Mouse (Mus musculus) liver, embryonic 12.5 days (tissue): ENCODE measurements at regions not wholly inside any gene's neighbourhood (a gene's known extent, or its start where the extent isn't known, plus 50 kb on each side); places are given as distances from the start of the nearest gene placed in this dataset.

Experiments used
- ATAC-seq: fragments of 200-750 bp; cut with Nextera tagmentation; 2 replicates; pipeline ENCODE4 v1.8.0; 2017; ENCODE audit warnings: moderate number of reproducible peaks, mild to moderate bottlenecking, moderate library complexity
- H3K27ac ChIP-seq: fragments of 300-500 bp; sonication (generic); 2 replicates; pipeline ENCODE4 v1.5.1; 2016; ENCODE audit warnings: mild to moderate bottlenecking
- H3K27me3 ChIP-seq: fragments of 300-500 bp; sonication (generic); replicated peaks from 2 replicates; pipeline ENCODE4 v1.6.1; 2016; ENCODE audit warnings: mild to moderate bottlenecking, moderate library complexity
- H3K36me3 ChIP-seq: fragments of 300-500 bp; sonication (generic); 2 replicates; pipeline ENCODE4 v1.6.1; 2016; ENCODE audit warnings: mild to moderate bottlenecking, moderate library complexity
- H3K4me1 ChIP-seq: fragments of 300-500 bp; sonication (generic); 2 replicates; pipeline ENCODE4 v1.6.1; 2016
- H3K4me2 ChIP-seq: fragments of 300-500 bp; sonication (generic); 2 replicates; pipeline ENCODE4 v1.6.1; 2016; ENCODE audit warnings: mild to moderate bottlenecking, moderate library complexity
- H3K4me3 ChIP-seq: fragments of 300-500 bp; sonication (generic); 2 replicates; pipeline ENCODE4 v1.5.1; 2016; ENCODE audit warnings: mild to moderate bottlenecking, moderate library complexity
- H3K9ac ChIP-seq: fragments of 300-500 bp; sonication (generic); 2 replicates; pipeline ENCODE4 v1.6.1; 2016; ENCODE audit warnings: mild to moderate bottlenecking, moderate library complexity
- H3K9me3 ChIP-seq: fragments of 300-500 bp; sonication (generic); replicated peaks from 2 replicates; pipeline ENCODE4 v1.6.1; 2016; ENCODE audit warnings: mild to moderate bottlenecking, moderate library complexity
- WGBS: fragments of 180-500 bp; shearing (Covaris S2); methylation state at CpG from one replicate; pipeline ENCODE4 v1.1.7; 2016; ENCODE audit not compliant: insufficient replicate concordance; 5-methylcytosine and 5-hydroxymethylcytosine counted together

DNA sequence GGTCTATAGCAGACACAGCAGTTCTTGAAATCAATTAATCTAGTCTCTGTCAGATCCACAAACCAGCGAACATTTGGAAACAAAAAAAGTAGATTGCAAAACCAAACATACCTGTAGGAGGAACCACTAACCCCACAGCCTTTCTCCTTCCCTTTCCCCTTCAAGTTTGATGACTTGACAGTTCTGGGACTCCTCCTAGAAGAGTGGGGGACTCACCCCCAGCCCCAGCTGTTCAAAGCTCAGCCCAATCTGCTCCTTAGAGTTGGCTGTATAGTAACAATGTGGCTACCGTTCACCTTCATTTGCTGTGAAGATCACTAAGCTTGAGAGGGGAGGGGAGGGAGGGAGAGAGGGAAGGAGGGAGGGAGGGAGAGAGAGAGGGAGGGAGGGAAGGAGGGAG, 259.3 kb downstream of the Gm11361 start:
- Histone ChIP-seq H3K9ac (no peak overlapping the region), H3K27ac (no peak overlapping the region), H3K4me1 (no peaks in the 10 kb centered on the region), H3K4me3 (no peak overlapping the region), H3K4me2 (no peak overlapping the region), H3K9me3 (no peaks in the 10 kb centered on the region), H3K27me3 (no peaks in the 10 kb centered on the region), H3K36me3 (no peaks in the 10 kb centered on the region)
- 30% methylated on average over 2 of the region's 2 CpGs for WGBS
- ATAC-seq: no peak

DNA sequence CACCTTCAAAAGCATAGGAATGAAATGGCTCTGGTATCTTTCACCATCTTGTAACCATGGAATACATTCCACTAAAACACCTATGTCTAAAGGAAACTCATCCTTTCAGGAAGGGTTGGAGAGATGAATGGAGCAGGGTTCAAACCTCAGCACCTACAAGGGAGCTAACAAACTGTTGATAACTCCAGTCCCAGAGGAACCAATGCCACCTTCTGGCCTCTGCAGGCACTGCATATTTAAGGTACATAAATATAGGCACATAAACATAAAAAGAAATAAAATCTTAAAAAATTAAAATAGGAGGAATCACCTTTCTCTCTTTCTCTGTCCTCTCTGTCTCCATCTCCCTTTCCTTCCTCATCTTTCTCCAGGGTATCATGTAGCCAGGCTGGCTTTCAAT, 256.9 kb downstream of the Gm11361 start:
- no peak overlapping the region for H3K9ac ChIP-seq
- no peak overlapping the region for H3K27ac ChIP-seq

DNA sequence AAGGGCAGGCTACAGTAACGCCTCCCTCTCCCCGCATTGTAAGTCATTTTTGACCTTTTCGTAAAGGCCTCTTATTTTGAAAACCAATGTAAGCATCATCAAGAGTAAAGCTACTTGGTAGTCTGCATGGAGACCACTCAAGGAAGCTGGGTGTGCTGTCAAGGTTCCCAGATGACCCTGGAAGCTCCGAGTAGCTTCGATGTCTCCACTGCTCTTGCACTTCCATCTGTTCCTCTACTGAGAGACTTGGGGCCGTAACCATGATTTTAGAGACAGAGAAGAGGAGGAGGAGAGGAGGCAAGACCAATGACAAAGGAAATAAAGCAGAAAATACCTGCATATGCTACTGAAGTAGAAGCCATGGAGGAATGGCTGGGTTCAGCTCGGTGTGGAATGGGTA, 256.0 kb downstream of the Gm11361 start:
- 84% methylated on average over 7 of the region's 7 CpGs for WGBS
- no peaks in the 10 kb centered on the region for H3K36me3 ChIP-seq
- no peaks in the 10 kb centered on the region for H3K4me1 ChIP-seq
- H3K4me3 ChIP-seq: no peak overlapping the region
- no peak overlapping the region for H3K4me2 ChIP-seq
- H3K27ac ChIP-seq: no peak overlapping the region
- ATAC-seq: no peak
- no peak overlapping the region for H3K9ac ChIP-seq
- no peaks in the 10 kb centered on the region for H3K27me3 ChIP-seq
- H3K9me3 ChIP-seq: no peaks in the 10 kb centered on the region

More for the DNA sequence above, 256.9 kb downstream of the Gm11361 start:
- Histone ChIP-seq H3K4me1 (no peaks in the 10 kb centered on the region), H3K36me3 (no peaks in the 10 kb centered on the region), H3K4me3 (no peak overlapping the region), H3K27me3 (no peaks in the 10 kb centered on the region), H3K4me2 (no peak overlapping the region), H3K9me3 (no peaks in the 10 kb centered on the region)
- ATAC-seq: no peak

DNA sequence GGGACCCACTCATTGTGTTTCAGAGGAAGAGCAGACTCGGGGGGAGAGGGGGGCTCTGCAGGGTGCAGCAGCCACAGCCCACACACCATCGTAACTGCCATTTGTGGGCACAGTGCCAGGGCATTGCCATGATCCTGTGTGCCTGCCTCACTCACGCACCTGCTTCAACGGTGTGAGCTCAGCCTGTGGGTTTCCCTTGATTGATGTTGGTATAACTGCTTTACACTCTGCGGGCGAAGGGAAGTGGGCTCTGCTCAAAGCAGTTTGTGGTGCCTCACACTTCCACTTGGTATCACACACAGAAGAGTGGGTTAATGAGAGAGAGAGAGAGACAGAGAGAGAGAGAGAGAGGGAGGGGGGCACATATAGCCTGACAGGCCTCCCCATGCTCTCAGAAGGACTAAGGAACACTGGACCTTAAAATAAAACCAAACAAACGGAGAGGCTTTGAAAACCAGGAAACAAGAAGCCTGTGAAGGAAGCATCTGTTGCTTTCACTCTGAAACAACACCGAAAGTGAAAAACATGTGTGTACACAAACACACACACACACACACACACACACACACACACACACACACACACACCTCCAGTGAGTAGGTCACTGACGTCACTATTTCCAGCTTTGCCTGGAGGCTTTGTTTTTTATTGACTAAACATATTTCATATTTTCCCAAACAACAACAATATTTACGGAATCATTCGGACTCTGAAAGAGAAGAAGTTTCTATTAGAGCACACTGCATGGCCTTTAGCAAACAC, 255.4 kb downstream of the Gm11361 start:
- WGBS: 46% methylated on average over 11 of the region's 11 CpGs
- Histone ChIP-seq H3K27me3 (no peaks in the 10 kb centered on the region), H3K4me1 (no peaks in the 10 kb centered on the region), H3K9ac (no peak overlapping the region), H3K27ac (no peak overlapping the region), H3K4me2 (no peak overlapping the region), H3K4me3 (no peak overlapping the region), H3K9me3 (no peaks in the 10 kb centered on the region), H3K36me3 (no peaks in the 10 kb centered on the region)
- ATAC-seq: no peak

DNA sequence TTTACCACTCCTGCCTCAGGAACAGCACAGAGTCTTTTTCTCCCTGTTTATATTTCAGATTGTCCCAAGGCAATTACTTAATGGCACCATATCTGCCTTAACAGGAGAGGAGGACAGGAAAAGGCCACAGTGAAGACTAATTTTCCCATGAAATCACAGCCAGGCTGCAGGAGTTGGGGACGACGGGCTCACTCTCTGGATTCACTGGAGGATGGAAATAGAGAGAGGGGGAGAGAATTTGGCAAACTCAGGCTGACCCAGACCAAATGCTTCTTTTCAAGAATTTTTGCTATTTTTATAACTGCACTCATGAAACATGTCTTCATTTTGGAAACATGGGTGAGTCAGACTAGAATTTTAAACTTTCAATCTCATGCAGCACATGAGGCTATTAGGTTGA, 250.9 kb downstream of the Gm11361 start:
- H3K4me1 ChIP-seq: no peaks in the 10 kb centered on the region

DNA sequence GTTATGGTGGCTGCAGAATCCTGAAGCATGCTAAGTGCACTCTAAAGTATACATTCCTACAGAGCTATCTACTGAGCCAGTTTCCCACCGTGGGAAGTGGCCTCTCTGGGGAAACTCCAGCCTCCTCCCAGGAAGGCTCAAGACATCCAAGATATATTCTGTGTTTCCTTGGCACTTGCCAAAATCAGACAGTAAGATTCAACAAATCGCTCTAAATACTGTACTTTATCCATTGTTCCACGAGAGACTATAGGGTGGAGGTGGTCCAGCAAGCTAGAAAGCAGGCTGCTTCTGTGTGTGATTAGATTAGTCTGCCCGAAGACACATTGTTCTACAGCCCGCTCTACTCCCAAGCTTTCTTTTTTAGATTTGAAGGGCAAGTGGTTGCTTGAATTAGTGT, 250.5 kb downstream of the Gm11361 start:
- no peaks in the 10 kb centered on the region for H3K4me1 ChIP-seq
- H3K36me3 ChIP-seq: no peaks in the 10 kb centered on the region
- H3K27ac ChIP-seq: no peak overlapping the region
- H3K27me3 ChIP-seq: no peaks in the 10 kb centered on the region
- no peak overlapping the region for H3K4me3 ChIP-seq
- 55% methylated on average over 5 of the region's 5 CpGs for WGBS
- H3K9me3 ChIP-seq: no peaks in the 10 kb centered on the region
- H3K9ac ChIP-seq: no peak overlapping the region
- no peak overlapping the region for H3K4me2 ChIP-seq
- no peak for ATAC-seq

More for the DNA sequence above, 250.9 kb downstream of the Gm11361 start:
- no peak for ATAC-seq
- H3K36me3 ChIP-seq: no peaks in the 10 kb centered on the region
- no peaks in the 10 kb centered on the region for H3K9me3 ChIP-seq
- H3K4me2 ChIP-seq: no peak overlapping the region
- WGBS: 46% methylated on average over 2 of the region's 2 CpGs
- no peak overlapping the region for H3K4me3 ChIP-seq
- H3K27ac ChIP-seq: no peak overlapping the region
- H3K27me3 ChIP-seq: no peaks in the 10 kb centered on the region
- no peak overlapping the region for H3K9ac ChIP-seq

DNA sequence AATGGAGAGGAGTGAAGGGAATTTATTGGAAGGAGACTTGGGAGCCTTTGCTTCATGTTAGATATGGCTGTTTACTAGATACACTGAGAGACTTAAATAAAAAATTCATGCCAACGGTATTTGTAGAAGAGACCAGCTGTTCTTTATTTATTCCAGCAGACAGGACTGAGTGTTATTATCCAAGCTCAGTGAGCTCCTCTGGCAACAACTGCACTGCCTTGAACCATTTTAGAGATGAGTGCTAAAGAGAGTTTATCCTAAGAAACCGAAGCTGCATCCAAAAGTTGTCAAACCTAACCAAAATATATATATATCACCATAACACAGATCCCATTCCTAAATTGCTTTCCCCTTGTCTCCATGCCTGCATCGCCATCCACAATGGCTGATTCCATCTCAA, 247.0 kb downstream of the Gm11361 start:
- Histone ChIP-seq H3K36me3 (no peaks in the 10 kb centered on the region), H3K9me3 (no peaks in the 10 kb centered on the region), H3K27me3 (no peaks in the 10 kb centered on the region), H3K9ac (no peak overlapping the region), H3K4me3 (no peak overlapping the region), H3K27ac (no peak overlapping the region), H3K4me1 (peaks cover 5% of the 10 kb centered on the region; the same call in 1 of the 2 replicates), H3K4me2 (no peak overlapping the region)
- no peak for ATAC-seq
- WGBS: 67% methylated on average over 3 of the region's 3 CpGs

DNA sequence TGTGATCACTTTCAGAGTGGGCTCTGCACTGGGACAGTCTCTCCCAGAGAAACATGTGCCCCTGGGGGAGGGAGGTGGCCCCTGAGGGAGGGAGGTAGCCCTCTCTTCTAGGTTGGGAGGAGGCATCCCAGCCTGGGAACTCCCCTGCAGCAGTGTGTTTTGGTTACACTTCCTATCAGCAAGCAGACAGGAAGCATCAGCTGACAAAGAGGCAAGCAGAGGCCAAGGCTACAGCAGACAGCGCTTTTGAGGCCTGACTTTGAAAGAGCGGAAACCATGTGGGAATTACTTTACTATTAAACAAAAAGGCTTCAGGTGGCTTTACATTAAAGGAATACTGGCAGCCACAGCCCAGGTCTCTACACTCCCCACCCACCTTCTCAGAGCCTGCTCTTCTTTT, 244.8 kb downstream of the Gm11361 start:
- ATAC-seq: peak; percentile 64

DNA sequence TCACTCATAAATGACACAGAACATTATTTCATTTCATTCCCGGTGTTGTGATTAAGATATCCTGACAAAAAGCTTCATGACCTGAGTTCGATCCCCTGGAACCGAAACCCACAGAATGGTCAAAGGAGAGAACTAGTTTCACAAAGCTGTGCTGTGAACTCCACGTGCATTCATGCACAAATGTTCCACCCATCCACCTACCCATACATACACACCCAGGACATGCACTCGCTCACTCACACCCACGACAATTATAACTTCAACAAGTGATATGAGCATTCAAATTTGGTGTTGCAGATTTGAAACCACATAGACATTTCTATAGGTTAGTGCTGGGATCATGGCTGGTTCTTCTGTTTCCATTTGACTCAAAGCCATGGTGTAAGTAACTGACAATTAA, 243.4 kb downstream of the Gm11361 start:
- no peak overlapping the region for H3K27ac ChIP-seq
- H3K36me3 ChIP-seq: no peaks in the 10 kb centered on the region
- 77% methylated on average over 6 of the region's 6 CpGs for WGBS
- no peak overlapping the region for H3K9ac ChIP-seq
- no peak overlapping the region for H3K4me3 ChIP-seq
- H3K4me1 ChIP-seq: peaks cover 5% of the 10 kb centered on the region; the same call in 1 of the 2 replicates
- no peak overlapping the region for H3K4me2 ChIP-seq
- H3K27me3 ChIP-seq: no peaks in the 10 kb centered on the region
- ATAC-seq: no peak
- H3K9me3 ChIP-seq: no peaks in the 10 kb centered on the region

More for the DNA sequence above, 244.8 kb downstream of the Gm11361 start:
- Histone ChIP-seq H3K9me3 (no peaks in the 10 kb centered on the region), H3K27me3 (no peaks in the 10 kb centered on the region), H3K4me3 (no peak overlapping the region), H3K9ac (no peak overlapping the region), H3K27ac (no peak overlapping the region), H3K4me1 (peaks cover 5% of the 10 kb centered on the region; the same call in 1 of the 2 replicates), H3K36me3 (no peaks in the 10 kb centered on the region), H3K4me2 (no peak overlapping the region)
- WGBS: 35% methylated on average over 2 of the region's 2 CpGs

DNA sequence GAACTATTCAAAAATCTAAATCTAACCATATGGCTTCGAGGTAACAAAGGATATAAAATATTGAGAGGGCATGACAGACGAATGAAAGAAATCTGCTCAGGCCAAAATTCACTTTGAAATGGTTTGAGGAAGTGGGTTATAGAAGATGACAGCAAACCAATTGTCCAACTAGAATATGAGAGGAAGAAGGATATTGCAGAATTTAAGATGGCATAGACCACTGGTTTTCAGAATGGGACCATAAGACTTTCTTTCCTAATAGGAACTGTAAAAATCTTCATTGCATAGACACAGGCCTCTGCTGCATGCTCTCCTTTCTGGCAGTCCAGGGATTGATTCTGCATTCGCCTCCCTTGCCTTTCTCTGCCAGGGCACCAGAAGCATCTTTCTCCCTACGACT, 240.2 kb downstream of the Gm11361 start:
- ATAC-seq: no peak
- Histone ChIP-seq H3K4me3 (no peak overlapping the region), H3K9ac (no peak overlapping the region), H3K36me3 (no peaks in the 10 kb centered on the region), H3K27me3 (no peaks in the 10 kb centered on the region), H3K4me2 (no peak overlapping the region), H3K9me3 (no peaks in the 10 kb centered on the region), H3K4me1 (peaks cover 5% of the 10 kb centered on the region; the same call in 1 of the 2 replicates), H3K27ac (no peak overlapping the region)
- 68% methylated on average over 4 of the region's 4 CpGs for WGBS

DNA sequence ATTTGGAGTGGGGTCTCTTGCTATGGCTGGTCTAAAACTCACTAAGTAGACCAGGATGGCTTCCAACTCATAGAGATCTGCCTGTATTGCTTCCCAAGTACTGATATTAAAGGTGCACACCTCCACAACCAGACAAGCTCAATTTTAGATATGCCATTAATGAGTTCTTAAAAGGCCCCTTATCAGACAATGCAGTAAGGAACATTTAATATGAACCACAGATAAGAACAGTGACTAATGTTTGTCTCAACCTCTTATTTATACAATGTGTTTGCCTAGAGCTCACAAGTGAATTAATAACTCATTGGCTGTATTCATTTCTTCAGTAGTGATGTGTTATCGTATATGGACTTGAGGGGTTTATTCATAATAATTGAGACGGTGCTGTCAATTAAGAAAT, 234.7 kb downstream of the Gm11361 start:
- no peak overlapping the region for H3K9ac ChIP-seq
- H3K4me1 ChIP-seq: no peaks in the 10 kb centered on the region
- H3K4me3 ChIP-seq: no peak overlapping the region
- H3K27ac ChIP-seq: no peak overlapping the region
- H3K27me3 ChIP-seq: no peaks in the 10 kb centered on the region
- H3K36me3 ChIP-seq: no peaks in the 10 kb centered on the region
- ATAC-seq: no peak
- 83% methylated on average over 2 of the region's 2 CpGs for WGBS
- no peak overlapping the region for H3K4me2 ChIP-seq
- H3K9me3 ChIP-seq: no peaks in the 10 kb centered on the region

DNA sequence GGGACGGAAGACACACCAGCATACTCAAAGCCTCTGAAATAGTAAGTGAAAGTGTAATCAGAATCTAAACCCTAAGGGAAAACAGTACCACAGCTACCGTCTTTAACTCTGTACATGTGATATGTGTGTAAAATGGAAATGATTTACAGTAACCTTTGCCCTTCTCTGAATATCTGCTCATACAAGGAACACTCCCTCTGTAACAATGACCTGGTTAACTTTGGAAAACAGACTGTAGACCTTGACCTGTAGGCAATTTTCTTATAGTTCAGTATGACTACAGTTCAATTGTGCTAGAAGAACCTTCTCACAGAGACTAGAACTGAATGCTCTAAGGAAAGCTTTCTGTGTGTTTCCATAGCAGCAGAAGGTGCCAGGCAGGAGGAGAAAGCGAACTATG, 226.4 kb downstream of the Gm11361 start:
- Histone ChIP-seq H3K4me1 (no peaks in the 10 kb centered on the region), H3K9me3 (no peaks in the 10 kb centered on the region), H3K27ac (no peak overlapping the region), H3K36me3 (no peaks in the 10 kb centered on the region), H3K27me3 (no peaks in the 10 kb centered on the region), H3K4me2 (no peak overlapping the region), H3K4me3 (no peak overlapping the region), H3K9ac (no peak overlapping the region)
- WGBS: 68% methylated on average over 3 of the region's 3 CpGs
- no peak for ATAC-seq
